Mouse (Mus musculus) olfactory bulb, adult 2 months (tissue): ENCODE data around the gene Bag1.

ENCODE experiments used
- CTCF ChIP-seq: fragments of 200-500 bp; IDR thresholded peaks from 2 replicates; pipeline ENCODE4 v1.5.1; 2012; ENCODE audit warnings: low read depth, mild to moderate bottlenecking, low read length, moderate library complexity; ENCODE audit not compliant: insufficient read depth
- POLR2A ChIP-seq: fragments of 200-500 bp; IDR thresholded peaks from 2 replicates; pipeline ENCODE4 v1.6.1; 2012; ENCODE audit warnings: mild to moderate bottlenecking, low read depth, low read length, moderate library complexity; ENCODE audit not compliant: insufficient read depth

DNA sequence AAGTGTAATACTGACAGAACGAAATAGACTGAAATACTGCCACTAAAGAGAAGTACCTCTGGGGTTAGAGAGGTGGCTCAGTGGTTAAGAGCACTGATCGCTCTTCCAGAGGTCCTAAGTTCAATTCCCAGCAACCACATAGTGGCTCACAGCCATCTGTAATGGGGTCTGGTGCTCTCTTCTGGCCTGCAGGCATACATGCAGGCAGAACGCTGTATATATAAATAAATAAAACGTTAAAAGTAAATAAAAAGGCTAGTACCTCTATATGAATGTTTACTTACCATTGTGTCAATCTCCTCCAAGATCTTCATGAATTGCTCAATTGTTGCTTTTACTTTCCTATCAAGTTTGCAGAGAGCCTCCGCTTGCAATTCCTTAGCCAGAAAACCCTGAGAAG, 9.3 kb downstream of the Bag1 start:
- TF ChIP-seq POLR2A, result no peak
- no peak for TF ChIP-seq CTCF
